Mouse (Mus musculus) neural tube, embryonic 14.5 days (tissue): ENCODE results near the gene Dcp1b. TPM values are rescaled to one million over a fixed set of nuclear protein-coding genes. Genes with fewer than 3 reads are reported as not detected.
"Not testable (repeated sequence)": the region's sequence is repeated elsewhere in the genome, so short reads cannot be mapped to it uniquely, and the experiment has no call there.

Experiments
- ATAC-seq: fragments of 200-750 bp; cut with Nextera tagmentation; 2 replicates; pipeline ENCODE4 v1.8.0; 2017; ENCODE audit warnings: low read depth, mild to moderate bottlenecking, moderate TSS enrichment, moderate library complexity
- H3K27ac ChIP-seq: fragments of 300-500 bp; sonication (generic); 2 replicates; pipeline ENCODE4 v1.5.1; 2014; ENCODE audit warnings: low read depth, mild to moderate bottlenecking, control low read depth, low read length, moderate library complexity, mixed read lengths
- H3K27me3 ChIP-seq: fragments of 300-500 bp; sonication (generic); 2 replicates; pipeline ENCODE4 v1.6.1; 2014; ENCODE audit warnings: low read length; ENCODE audit not compliant: control insufficient read depth, insufficient read depth
- H3K36me3 ChIP-seq: fragments of 300-500 bp; sonication (generic); 2 replicates; pipeline ENCODE4 v1.6.1; 2014; ENCODE audit warnings: low read length, mixed read lengths; ENCODE audit not compliant: control insufficient read depth, insufficient read depth
- H3K4me1 ChIP-seq: fragments of 300-500 bp; sonication (generic); 2 replicates; pipeline ENCODE4 v1.6.1; 2014; ENCODE audit warnings: low read length; ENCODE audit not compliant: control insufficient read depth, insufficient read depth
- H3K4me2 ChIP-seq: fragments of 300-500 bp; sonication (generic); 2 replicates; pipeline ENCODE4 v1.6.1; 2014; ENCODE audit warnings: mild to moderate bottlenecking, low read depth, low read length, control low read depth
- H3K4me3 ChIP-seq: fragments of 300-500 bp; sonication (generic); 2 replicates; pipeline ENCODE4 v1.5.1; 2014; ENCODE audit warnings: low read depth, low read length, control low read depth, mixed read lengths
- H3K9ac ChIP-seq: fragments of 300-500 bp; sonication (generic); replicated peaks from 2 replicates; pipeline ENCODE4 v1.6.1; 2014; ENCODE audit warnings: low read depth, mild to moderate bottlenecking, control low read depth, low read length, mixed read lengths
- H3K9me3 ChIP-seq: fragments of 300-500 bp; sonication (generic); 2 replicates; pipeline ENCODE4 v1.6.1; 2016; ENCODE audit warnings: low read length; ENCODE audit not compliant: control insufficient read depth
- WGBS: fragments of 180-500 bp; shearing (Covaris S2); extraction: QIAGEN DNeasy Blood & Tissue Kit; methylation state at CpG from one replicate; pipeline ENCODE4 v1.1.7; 2014; 5-methylcytosine and 5-hydroxymethylcytosine counted together
- polyA plus RNA-seq: library from polyadenylated mRNA; unstranded; fragments of >200 nt; fragmentation: Nextera tagmentation; extraction: Ambion mirVana; gene quantifications from 2 replicates; pipeline ENCODE4 v1.2.1, GENCODE M21; 2014

Gene Dcp1b
- polyA plus RNA-seq, 1 experiment from 2014 or later: 14.1 TPM

DNA sequence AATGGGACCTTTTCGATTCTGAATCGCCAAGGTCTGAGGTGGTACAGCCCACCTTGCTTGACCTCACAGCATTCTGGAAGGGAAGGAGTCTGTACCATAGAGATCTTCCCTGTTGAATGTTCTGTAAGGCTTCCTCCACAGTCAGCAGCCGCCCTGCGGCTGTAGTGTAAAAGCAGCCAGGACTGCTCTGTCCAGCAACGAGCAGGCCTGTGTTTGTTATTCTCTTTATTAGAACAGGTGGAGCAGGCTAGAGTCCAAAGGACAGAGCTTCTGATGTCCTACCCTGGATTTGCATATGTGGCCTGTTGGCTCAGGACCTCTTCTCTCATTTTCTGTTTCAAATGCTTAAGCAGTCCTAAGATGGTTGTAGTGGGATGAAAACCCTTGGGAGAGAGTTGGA, 25.3 kb downstream of the Dcp1b start:
- Histone ChIP-seq H3K27ac (no peak overlapping the region), H3K27me3 (no peaks in the 10 kb centered on the region), H3K4me2 (no peak overlapping the region), H3K4me3 (no peak overlapping the region), H3K9me3 (no peaks in the 10 kb centered on the region), H3K4me1 (no peaks in the 10 kb centered on the region), H3K36me3 (no peaks in the 10 kb centered on the region), H3K9ac (no peak overlapping the region)
- no peak for ATAC-seq
- WGBS: 87% methylated on average over 5 of the region's 5 CpGs

- no peaks in the 10 kb centered on the region for H3K27me3 ChIP-seq
- no peak for ATAC-seq
- no peak overlapping the region for H3K9ac ChIP-seq
- H3K4me2 ChIP-seq: no peak overlapping the region
- H3K4me3 ChIP-seq: no peak overlapping the region
- H3K4me1 ChIP-seq: no peaks in the 10 kb centered on the region
- no peaks in the 10 kb centered on the region for H3K9me3 ChIP-seq
- no peaks in the 10 kb centered on the region for H3K36me3 ChIP-seq
- WGBS: 95% methylated on average over 4 of the region's 4 CpGs
- no peak overlapping the region for H3K27ac ChIP-seq
Observed at GRCm38 (mm10) chr6:119201575-119201974, 26.5 kb downstream of the Dcp1b start.

- no peaks in the 10 kb centered on the region for H3K4me1 ChIP-seq
- no peaks in the 10 kb centered on the region for H3K9me3 ChIP-seq
- H3K9ac ChIP-seq: no peak overlapping the region
- no peak overlapping the region for H3K4me3 ChIP-seq
- ATAC-seq: no peak
- H3K4me2 ChIP-seq: no peak overlapping the region
- 92% methylated on average over 7 of the region's 7 CpGs for WGBS
- no peaks in the 10 kb centered on the region for H3K36me3 ChIP-seq
- no peaks in the 10 kb centered on the region for H3K27me3 ChIP-seq
- H3K27ac ChIP-seq: no peak overlapping the region
Observed at GRCm38 (mm10) chr6:119204286-119204685, 29.2 kb downstream of the Dcp1b start.

DNA sequence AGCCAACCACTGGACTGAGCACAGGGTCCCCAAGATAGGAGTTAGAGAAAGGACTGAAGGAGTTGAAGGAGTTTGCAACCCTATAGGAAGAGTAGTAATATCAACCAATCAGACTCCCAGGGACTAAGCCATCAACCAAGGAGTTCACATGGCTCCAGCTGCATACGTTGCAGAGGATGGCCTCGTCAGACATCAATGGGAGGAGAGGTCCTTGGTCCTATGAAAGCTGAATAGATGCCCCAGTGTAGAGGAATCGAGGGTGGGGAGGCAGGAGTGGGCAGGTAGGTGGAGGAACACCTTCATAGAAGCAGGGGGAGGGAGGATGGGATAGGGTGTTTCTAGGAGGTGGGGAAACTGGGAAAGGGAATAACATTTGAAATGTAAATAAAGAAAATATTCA, 29.9 kb downstream of the Dcp1b start:
- no peak overlapping the region for H3K4me2 ChIP-seq
- no peak overlapping the region for H3K9ac ChIP-seq
- no peaks in the 10 kb centered on the region for H3K36me3 ChIP-seq
- H3K27me3 ChIP-seq: no peaks in the 10 kb centered on the region
- 78% methylated on average over 3 of the region's 3 CpGs for WGBS
- no peak overlapping the region for H3K4me3 ChIP-seq
- no peaks in the 10 kb centered on the region for H3K4me1 ChIP-seq
- H3K9me3 ChIP-seq: no peaks in the 10 kb centered on the region
- no peak for ATAC-seq
- H3K27ac ChIP-seq: no peak overlapping the region

GRCm38 (mm10) chr6:119206006-119206405, 31.0 kb downstream of the Dcp1b start:
- H3K27me3 ChIP-seq, H3K36me3 ChIP-seq, H3K4me3 ChIP-seq, H3K9me3 ChIP-seq, ATAC-seq, H3K4me1 ChIP-seq, H3K27ac ChIP-seq, H3K4me2 ChIP-seq, H3K9ac ChIP-seq: not testable (repeated sequence)
- WGBS: 90% methylated on average over 7 of the region's 7 CpGs

GRCm38 (mm10) chr6:119213375-119213774, 38.3 kb downstream of the Dcp1b start:
- WGBS: 83% methylated on average over 5 of the region's 5 CpGs
- Histone ChIP-seq H3K36me3 (peaks cover 16% of the 10 kb centered on the region; the same call in 1 of the 2 replicates), H3K9me3 (no peaks in the 10 kb centered on the region), H3K27me3 (no peaks in the 10 kb centered on the region), H3K4me1 (no peaks in the 10 kb centered on the region), H3K27ac (no peak overlapping the region), H3K4me3 (no peak overlapping the region), H3K9ac (no peak overlapping the region), H3K4me2 (no peak overlapping the region)
- no peak for ATAC-seq

- ATAC-seq: no peak
- Histone ChIP-seq H3K9me3 (no peaks in the 10 kb centered on the region), H3K4me2 (no peak overlapping the region), H3K36me3 (peaks cover 16% of the 10 kb centered on the region; the same call in 1 of the 2 replicates), H3K9ac (no peak overlapping the region), H3K27me3 (no peaks in the 10 kb centered on the region), H3K27ac (no peak overlapping the region), H3K4me1 (no peaks in the 10 kb centered on the region), H3K4me3 (no peak overlapping the region)
- 60% methylated on average over 6 of the region's 6 CpGs for WGBS
Observed at GRCm38 (mm10) chr6:119214190-119214589, 39.1 kb downstream of the Dcp1b start.

- Histone ChIP-seq H3K4me3 (no peak overlapping the region), H3K36me3 (peaks cover 16% of the 10 kb centered on the region; the same call in 1 of the 2 replicates), H3K27me3 (no peaks in the 10 kb centered on the region), H3K9me3 (no peaks in the 10 kb centered on the region), H3K9ac (no peak overlapping the region), H3K4me2 (no peak overlapping the region), H3K27ac (no peak overlapping the region), H3K4me1 (no peaks in the 10 kb centered on the region)
- ATAC-seq: no peak
- whole genome bisulfite sequencing: 89% methylated on average over 10 of the region's 10 CpGs
Observed at GRCm38 (mm10) chr6:119215040-119215613, 40.1 kb downstream of the Dcp1b start.

DNA sequence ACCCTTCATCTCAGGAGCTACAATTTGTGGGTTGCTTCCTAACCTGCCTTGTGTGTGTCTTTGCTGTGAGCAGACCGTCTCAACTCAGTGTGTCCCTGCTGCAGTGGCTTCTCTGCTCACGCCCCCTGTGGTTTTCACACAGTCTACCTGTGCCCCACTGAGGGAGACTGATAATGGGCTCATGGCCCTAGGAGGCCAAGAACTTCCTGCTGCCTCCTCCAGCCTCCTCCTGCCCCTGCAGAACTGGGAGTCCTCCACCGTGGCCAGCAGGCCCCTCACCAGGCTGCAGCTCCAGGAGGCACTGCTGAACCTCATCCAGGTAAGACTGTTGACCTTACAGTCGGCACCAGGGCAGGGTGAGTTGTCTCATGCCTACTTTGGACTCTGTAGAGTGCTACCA, 42.6 kb downstream of the Dcp1b start:
- peaks cover 16% of the 10 kb centered on the region; the same call in 1 of the 2 replicates for H3K36me3 ChIP-seq
- no peak overlapping the region for H3K4me3 ChIP-seq
- H3K9me3 ChIP-seq: no peaks in the 10 kb centered on the region
- no peak for ATAC-seq
- H3K27me3 ChIP-seq: no peaks in the 10 kb centered on the region
- H3K4me2 ChIP-seq: no peak overlapping the region
- H3K4me1 ChIP-seq: no peaks in the 10 kb centered on the region
- H3K9ac ChIP-seq: no peak overlapping the region
- WGBS: 82% methylated on average over 4 of the region's 4 CpGs
- no peak overlapping the region for H3K27ac ChIP-seq
